In the genomic region with DNA sequence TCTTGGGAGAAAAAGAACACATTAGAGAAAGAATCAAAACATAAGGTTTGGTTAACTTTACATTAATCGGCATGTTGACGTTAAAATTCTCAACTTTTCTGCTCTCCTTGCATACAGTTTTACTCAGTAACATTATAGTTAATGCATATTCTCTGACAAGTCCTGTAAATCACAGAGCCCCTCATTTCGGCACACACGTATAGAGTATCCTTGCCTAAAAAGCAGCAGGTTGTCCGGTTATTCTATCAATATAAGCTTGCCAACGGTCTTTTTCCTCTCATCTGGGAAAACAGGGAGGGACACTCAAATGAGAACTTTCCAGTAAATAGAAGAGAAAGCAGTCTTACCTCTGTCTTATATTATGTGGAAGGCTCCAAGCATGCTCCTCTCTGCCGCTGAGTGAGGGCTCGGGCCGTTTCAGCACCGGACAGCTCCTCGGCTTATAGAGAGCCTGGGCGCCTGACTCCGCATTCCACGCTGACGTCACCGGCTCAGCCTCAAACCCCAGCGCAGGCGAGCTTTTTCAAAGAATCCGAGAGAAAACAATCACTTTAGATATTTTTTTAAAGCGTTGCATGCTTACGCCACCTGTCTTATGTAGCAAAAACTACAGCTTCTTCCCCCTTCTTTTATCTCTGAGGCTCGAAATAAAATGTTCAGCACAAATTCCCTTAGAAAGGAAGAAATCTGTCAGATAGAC, we compare ENCODE assay signal across 8 mouse cellular contexts. TPM values are rescaled to one million over a fixed set of nuclear protein-coding genes. Genes with fewer than 3 reads are reported as not detected.
DNase-seq lines count a peak whose midpoint lies in the region; ATAC-seq and TF ChIP-seq lines count a peak whose summit lies in the region.

A gene (minus strand): TSS at position 512 of the 700 bp plus-strand sequence.

- H3K9me3 ChIP-seq in hindbrain, embryonic 10.5 days, result no peaks in the 10 kb centered on the region

- H3K27me3 ChIP-seq in hindbrain, embryonic 10.5 days (ENCODE audit: insufficient read depth, poor library complexity, severe bottlenecking), result no peaks in the 10 kb centered on the region

- peak; percentile 95 for ATAC-seq in frontal cortex, adult (ENCODE audit: low TSS enrichment)

- peak within 1 kb of the TSS; percentile 16; the same call in 1 of the 2 replicates for H3K4me3 ChIP-seq in hindbrain, embryonic 10.5 days
- no peak within 1 kb of the TSS for H3K4me3 ChIP-seq in lung, adult 2 months (replicated peaks; ENCODE audit: extremely low read depth, low read depth, low read length)

- WGBS in hindbrain, embryonic 10.5 days, result 16% methylated on average over 22 of the region's 22 CpGs
- 13% methylated on average over 22 of the region's 22 CpGs for WGBS in lung, adult 2 months

- H3K4me1 ChIP-seq in hindbrain, embryonic 10.5 days (replicated peaks), result no peaks in the 10 kb centered on the region
- no peaks in the 10 kb centered on the region for H3K4me1 ChIP-seq in lung, adult 2 months (ENCODE audit: control insufficient read depth, insufficient read depth, low read length)

- H3K36me3 ChIP-seq in hindbrain, embryonic 10.5 days, result no peaks in the 10 kb centered on the region

- H3K27ac ChIP-seq in hindbrain, embryonic 10.5 days, result no peak within 1 kb of the TSS

- no peak for TF ChIP-seq CTCF in lung, adult 2 months (IDR thresholded peaks at IDR 0.05; ENCODE audit: insufficient read depth, low read length)

- peak; percentile 87 for DNase-seq in NIH3T3 (ENCODE audit: low read depth)
- DNase-seq in cerebellum, adult 8-10 months, result peak; percentile 88
- DNase-seq in hindbrain, embryonic 10.5 days (ENCODE audit: low spot score), result peak; percentile 88
- DNase-seq in layer of hippocampus, adult 18-20 months (ENCODE audit: low spot score in 2 of 2), result peak; percentile 81 to 92
- peak; percentile 13 for DNase-seq in lung, adult 2 months
- peak; percentile 64 for DNase-seq in ovary, postnatal 10 days (ENCODE audit: low spot score)
- peak; percentile 90 for DNase-seq in urinary bladder, postnatal 14 days (ENCODE audit: low spot score)

- no peak for TF ChIP-seq POLR2A in lung, adult 2 months (IDR thresholded peaks at IDR 0.05; ENCODE audit: borderline replicate concordance, extremely low read depth, low read depth, low read length)

RNA-seq across cellular contexts. Expression of the gene that starts here (rescaled TPM):
- polyA plus RNA-seq in hindbrain, embryonic 10.5 days (2016; fragmentation: Nextera tagmentation; extraction: Ambion mirVana), result 4.1 and 4.5 TPM in 2 replicates
- 100 to 1,000 TPM; 185 to 209 TPM for total RNA-seq in layer of hippocampus, adult 18-20 months (2021)
- 0.06 TPM in 1 of 2 replicates, not detected in the other for polyA plus RNA-seq in lung, adult 2 months (2012; rRNA removed)

Comparison
In these comparisons a context has a peak if more than half of its experiments do, and no peak if none do; other contexts are left out.
1. Peak in DNase-seq in lung, adult 2 months; RNA of the gene not detected or under 1 TPM.
2. DNase-seq: peak in every context shown above with its lines; median percentile 90 in urinary bladder, postnatal 14 days; 88 in cerebellum, adult 8-10 months; 88 in hindbrain, embryonic 10.5 days; 87 in NIH3T3; 86 in layer of hippocampus, adult 18-20 months; 64 in ovary, postnatal 10 days; 13 in lung, adult 2 months.